Mouse (Mus musculus): ENCODE results near the gene Mxd1. TPM values are rescaled to one million over a fixed set of nuclear protein-coding genes. Genes with fewer than 3 reads are reported as not detected.

Mxd1 gene
- polyA plus RNA-seq, 1 experiment from 2014 or later, result 32.9 TPM

GRCm38 (mm10) chr6:86645551-86645950 is 23.4 kb downstream of the Mxd1 start:
- Histone ChIP-seq H3K4me1 (replicated peaks) (peaks cover 52% of the 10 kb centered on the region), H3K4me3 (replicated peaks) (no peak overlapping the region), H3K27me3 (no peaks in the 10 kb centered on the region), H3K4me2 (no peak overlapping the region), H3K36me3 (peaks cover 40% of the 10 kb centered on the region), H3K9me3 (replicated peaks) (no peaks in the 10 kb centered on the region), H3K27ac (0 out of 2 replicates have a peak overlapping the region, but pooled peaks have one; percentile 74), H3K9ac (peak overlapping the region; percentile 11; the same call in 1 of the 2 replicates)
- DNase-seq (no peak), ATAC-seq (ENCODE audit: low read depth) (no peak)
- 75% methylated on average over 4 of the region's 4 CpGs for WGBS (ENCODE audit: insufficient replicate concordance)

DNA sequence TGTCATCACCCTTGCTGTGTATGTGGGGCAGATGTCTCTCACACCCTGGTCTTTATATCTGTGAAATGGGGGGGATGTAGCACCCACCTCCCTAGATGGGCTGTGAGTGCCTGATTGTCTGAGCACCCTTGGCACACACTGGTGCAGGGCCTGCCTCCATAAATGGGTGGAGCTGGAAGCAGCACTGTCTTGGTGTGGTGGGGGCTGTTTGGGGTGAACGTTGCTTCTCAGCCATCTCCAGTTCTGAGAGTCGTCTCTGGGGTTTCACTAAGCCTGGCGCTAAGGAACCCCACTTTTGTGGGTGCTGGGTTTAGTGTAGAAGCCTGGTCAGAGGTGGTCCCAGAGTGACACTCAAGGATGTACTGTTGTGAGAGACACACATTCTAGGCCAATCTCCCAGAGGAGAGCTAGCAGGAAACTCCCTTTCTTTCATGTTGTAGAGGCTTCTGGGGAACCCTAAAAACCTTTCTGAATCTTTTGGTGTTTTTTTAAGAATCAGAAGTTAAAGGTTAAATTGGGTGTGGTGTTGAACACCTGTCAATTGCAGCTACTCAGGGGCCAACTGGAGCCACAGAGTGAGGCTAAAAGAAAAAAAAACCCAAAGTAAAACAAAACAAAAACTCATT is 24.1 kb downstream of the Mxd1 start:
- no peak for ATAC-seq (ENCODE audit: low read depth)
- peaks cover 34% of the 10 kb centered on the region for H3K36me3 ChIP-seq
- H3K4me3 ChIP-seq (replicated peaks), result no peak overlapping the region
- no peaks in the 10 kb centered on the region for H3K27me3 ChIP-seq
- H3K4me2 ChIP-seq, result no peak overlapping the region
- DNase-seq, result no peak
- peak overlapping the region; percentile 74 for H3K27ac ChIP-seq
- peak overlapping the region; percentile 11; the same call in 1 of the 2 replicates for H3K9ac ChIP-seq
- no peaks in the 10 kb centered on the region for H3K9me3 ChIP-seq (replicated peaks)
- 69% methylated on average over 3 of the region's 3 CpGs for WGBS (ENCODE audit: insufficient replicate concordance)
- H3K4me1 ChIP-seq (replicated peaks), result peaks cover 59% of the 10 kb centered on the region

DNA sequence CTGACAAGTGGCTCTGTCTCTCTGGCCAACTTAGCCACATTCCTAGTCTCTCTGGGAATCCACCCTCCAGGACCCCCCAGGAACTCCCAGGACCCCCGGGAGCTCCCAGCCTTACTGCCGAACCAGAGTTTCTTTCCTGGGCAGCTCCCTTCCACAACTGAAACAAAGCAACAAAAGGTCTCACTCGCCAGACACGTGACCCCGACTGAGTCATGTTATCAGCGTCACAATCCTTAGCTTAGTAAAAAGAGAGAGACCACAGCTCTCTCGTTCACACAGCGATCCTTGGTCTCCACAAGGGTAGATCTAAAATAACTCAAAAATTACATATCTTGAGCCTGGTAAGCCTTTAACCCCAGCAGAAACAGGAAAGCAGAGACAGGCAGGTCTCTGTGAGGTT is 27.2 kb downstream of the Mxd1 start:
- H3K36me3 ChIP-seq, result peaks cover 4% of the 10 kb centered on the region; the same call in 1 of the 2 replicates
- no peaks in the 10 kb centered on the region for H3K9me3 ChIP-seq (replicated peaks)
- H3K4me1 ChIP-seq (replicated peaks), result peaks cover 81% of the 10 kb centered on the region
- DNase-seq (no peak), ATAC-seq (ENCODE audit: low read depth) (no peak)
- no peaks in the 10 kb centered on the region for H3K27me3 ChIP-seq
- no peak overlapping the region for H3K4me3 ChIP-seq (replicated peaks)
- 32% methylated on average over 8 of the region's 8 CpGs for WGBS (ENCODE audit: insufficient replicate concordance)
- peak overlapping the region; percentile 80 for H3K9ac ChIP-seq
- H3K4me2 ChIP-seq, result 0 out of 2 replicates have a peak overlapping the region, but pooled peaks have one; percentile 65
- peak overlapping the region; percentile 99 for H3K27ac ChIP-seq

DNA sequence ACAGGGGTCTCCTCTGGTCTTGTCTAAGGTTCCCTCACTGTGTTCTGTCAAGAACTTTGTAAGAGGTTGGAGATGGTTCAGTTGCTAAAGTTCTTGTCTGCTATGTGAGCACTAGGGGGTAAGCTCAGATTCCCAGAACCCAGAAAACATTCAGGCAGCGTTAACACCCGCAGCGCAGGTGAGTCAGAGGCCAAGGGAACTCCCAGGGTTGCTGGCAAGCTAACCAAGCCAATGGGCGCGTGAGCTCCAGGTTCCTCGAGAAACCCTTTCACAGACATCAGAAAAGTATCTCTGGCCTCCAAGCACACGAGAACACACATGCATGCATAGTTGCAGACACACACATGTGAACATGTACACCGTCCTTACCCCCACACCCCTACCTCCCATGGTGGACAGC is 28.2 kb downstream of the Mxd1 start:
- peak overlapping the region; percentile 80 for H3K9ac ChIP-seq
- H3K4me3 ChIP-seq (replicated peaks), result peak overlapping the region; percentile 47
- peak overlapping the region; percentile 65 for H3K4me2 ChIP-seq
- H3K27me3 ChIP-seq, result no peaks in the 10 kb centered on the region
- WGBS (ENCODE audit: insufficient replicate concordance), result 92% methylated on average over 8 of the region's 8 CpGs
- no peak for DNase-seq
- no peak for ATAC-seq (ENCODE audit: low read depth)
- peak overlapping the region; percentile 99 for H3K27ac ChIP-seq
- no peaks in the 10 kb centered on the region for H3K9me3 ChIP-seq (replicated peaks)
- H3K4me1 ChIP-seq (replicated peaks), result peaks cover 81% of the 10 kb centered on the region
- H3K36me3 ChIP-seq, result no peaks in the 10 kb centered on the region

- WGBS (ENCODE audit: insufficient replicate concordance), result 32% methylated on average over 3 of the region's 3 CpGs
- DNase-seq (no peak), ATAC-seq (ENCODE audit: low read depth) (peak; percentile 6)
- H3K4me3 ChIP-seq (replicated peaks), result peak overlapping the region; percentile 47
- H3K36me3 ChIP-seq, result no peaks in the 10 kb centered on the region
- no peaks in the 10 kb centered on the region for H3K9me3 ChIP-seq (replicated peaks)
- H3K27ac ChIP-seq, result peak overlapping the region; percentile 99
- H3K9ac ChIP-seq, result peak overlapping the region; percentile 80
- H3K4me1 ChIP-seq (replicated peaks), result peaks cover 81% of the 10 kb centered on the region
- no peaks in the 10 kb centered on the region for H3K27me3 ChIP-seq
- peak overlapping the region; percentile 65 for H3K4me2 ChIP-seq
Observed at GRCm38 (mm10) chr6:86640161-86640560, 28.8 kb downstream of the Mxd1 start.

GRCm38 (mm10) chr6:86639180-86640160 is 29.5 kb downstream of the Mxd1 start:
- ATAC-seq (ENCODE audit: low read depth), result peak; percentile 91
- DNase-seq, result peak; percentile 87
- Histone ChIP-seq H3K27me3 (no peaks in the 10 kb centered on the region), H3K36me3 (no peaks in the 10 kb centered on the region), H3K4me2 (peak overlapping the region; percentile 65), H3K27ac (peak overlapping the region; percentile 99), H3K9ac (peak overlapping the region; percentile 80), H3K9me3 (replicated peaks) (no peaks in the 10 kb centered on the region), H3K4me1 (replicated peaks) (peaks cover 79% of the 10 kb centered on the region), H3K4me3 (replicated peaks) (peak overlapping the region; percentile 47)
- 33% methylated on average over 18 of the region's 18 CpGs for WGBS (ENCODE audit: insufficient replicate concordance)

DNA sequence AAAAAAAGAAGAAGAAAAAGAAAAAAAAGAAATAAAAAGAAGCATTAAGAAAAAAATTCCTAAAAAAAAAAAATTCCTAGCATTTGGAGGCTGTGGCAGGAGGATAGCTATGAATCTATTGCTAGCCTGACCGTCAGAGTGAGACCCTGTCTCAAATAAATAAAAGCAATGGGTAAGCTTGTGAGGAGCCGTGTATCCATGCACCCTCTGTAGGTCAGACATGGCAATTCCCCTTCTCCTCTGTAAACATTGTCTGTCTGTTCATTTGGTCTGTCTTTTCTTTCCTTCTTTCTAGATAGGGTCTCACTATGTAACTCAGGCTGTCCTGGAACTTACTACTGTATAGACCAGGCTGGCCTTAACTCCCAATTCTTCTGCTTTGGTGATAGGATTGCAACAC is 30.5 kb downstream of the Mxd1 start:
- Histone ChIP-seq H3K4me1 (replicated peaks) (peaks cover 79% of the 10 kb centered on the region), H3K27me3 (peaks cover 4% of the 10 kb centered on the region; the same call in 1 of the 2 replicates), H3K4me3 (replicated peaks) (no peak overlapping the region), H3K9ac (peak overlapping the region; percentile 57; the same call in 1 of the 2 replicates), H3K36me3 (no peaks in the 10 kb centered on the region), H3K9me3 (replicated peaks) (no peaks in the 10 kb centered on the region), H3K4me2 (peak overlapping the region; percentile 21; the same call in 1 of the 2 replicates), H3K27ac (peak overlapping the region; percentile 99)
- ATAC-seq (ENCODE audit: low read depth) (no peak), DNase-seq (no peak)
- WGBS (ENCODE audit: insufficient replicate concordance), result 50% methylated on average over 2 of the region's 2 CpGs

- Histone ChIP-seq H3K4me3 (replicated peaks) (no peak overlapping the region), H3K27ac (peak overlapping the region; percentile 98), H3K27me3 (peaks cover 6% of the 10 kb centered on the region; the same call in 1 of the 2 replicates), H3K9ac (peak overlapping the region; percentile 77), H3K4me1 (replicated peaks) (peaks cover 78% of the 10 kb centered on the region), H3K9me3 (replicated peaks) (no peaks in the 10 kb centered on the region), H3K4me2 (peak overlapping the region; percentile 61), H3K36me3 (no peaks in the 10 kb centered on the region)
- WGBS (ENCODE audit: insufficient replicate concordance), result 80% methylated on average over 2 of the region's 2 CpGs
- ATAC-seq (ENCODE audit: low read depth) (no peak), DNase-seq (no peak)
Observed at GRCm38 (mm10) chr6:86637860-86638259, 31.1 kb downstream of the Mxd1 start.

DNA sequence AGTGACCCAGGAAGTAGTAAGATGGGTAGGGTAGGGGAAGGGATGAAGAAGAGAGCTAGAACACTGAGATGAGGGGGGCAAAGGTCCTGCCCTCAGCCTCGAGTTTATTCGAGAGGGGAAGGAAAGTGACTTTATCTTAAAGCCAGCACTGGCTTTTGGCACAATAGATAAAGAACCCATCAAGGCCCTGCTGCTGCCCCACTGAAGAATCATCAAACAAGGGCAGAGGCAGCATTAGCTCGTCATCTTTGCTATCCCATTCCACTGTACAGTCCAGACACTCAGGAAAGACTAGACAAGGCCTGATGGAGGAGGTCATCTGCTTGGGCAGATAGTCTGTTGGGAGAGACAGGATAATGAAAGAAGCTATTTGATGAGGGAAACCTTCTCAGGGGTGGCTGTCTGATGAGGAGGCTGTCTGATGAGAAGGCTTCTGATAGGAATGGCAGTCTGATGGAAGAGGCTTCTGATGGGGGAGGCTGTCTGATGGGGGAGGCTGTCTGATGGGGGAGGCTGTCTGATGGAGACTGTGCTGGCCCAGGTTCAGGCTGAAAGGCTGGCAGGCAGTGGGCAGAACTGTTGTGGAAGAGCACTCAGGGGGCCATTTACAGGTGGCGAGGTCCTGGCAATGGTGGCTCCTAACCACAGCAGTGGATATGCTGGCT is 31.7 kb downstream of the Mxd1 start:
- peak; percentile 72 for ATAC-seq (ENCODE audit: low read depth)
- no peaks in the 10 kb centered on the region for H3K36me3 ChIP-seq
- no peaks in the 10 kb centered on the region for H3K9me3 ChIP-seq (replicated peaks)
- H3K9ac ChIP-seq, result peak overlapping the region; percentile 77
- no peak overlapping the region for H3K4me3 ChIP-seq (replicated peaks)
- WGBS (ENCODE audit: insufficient replicate concordance), result 23% methylated on average over 4 of the region's 4 CpGs
- H3K27ac ChIP-seq, result peak overlapping the region; percentile 98
- H3K27me3 ChIP-seq, result peaks cover 6% of the 10 kb centered on the region; the same call in 1 of the 2 replicates
- peaks cover 73% of the 10 kb centered on the region for H3K4me1 ChIP-seq (replicated peaks)
- peak overlapping the region; percentile 61 for H3K4me2 ChIP-seq
- peak; percentile 76 for DNase-seq

DNA sequence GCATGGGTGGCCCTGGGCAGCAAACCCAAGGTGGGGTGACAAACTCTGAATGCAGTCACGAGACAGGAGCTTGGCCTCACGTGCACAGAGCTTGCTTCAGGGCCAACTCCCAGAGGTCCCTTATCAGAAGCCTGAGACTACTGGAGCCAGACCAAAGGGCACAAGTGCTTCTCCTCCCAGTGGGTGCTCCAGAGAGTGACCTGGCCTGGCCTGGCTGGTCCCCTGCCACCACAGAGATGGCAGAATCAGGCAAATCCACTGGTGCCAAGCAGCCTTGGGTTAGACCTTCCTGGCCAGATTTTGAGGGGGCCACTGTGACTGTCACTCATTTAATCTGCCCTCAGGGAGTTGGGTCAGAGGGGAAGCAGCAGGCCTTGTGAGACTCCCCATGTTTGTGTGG is 32.5 kb downstream of the Mxd1 start:
- peak; percentile 69 for DNase-seq
- H3K4me1 ChIP-seq (replicated peaks), result peaks cover 72% of the 10 kb centered on the region

More for the DNA sequence above, 32.5 kb downstream of the Mxd1 start:
- Histone ChIP-seq H3K9ac (peak overlapping the region; percentile 77), H3K9me3 (replicated peaks) (no peaks in the 10 kb centered on the region), H3K4me2 (peak overlapping the region; percentile 61), H3K4me3 (replicated peaks) (peak overlapping the region; percentile 19; the same call in 1 of the 2 replicates), H3K27me3 (peaks cover 6% of the 10 kb centered on the region; the same call in 1 of the 2 replicates), H3K27ac (peak overlapping the region; percentile 98), H3K36me3 (no peaks in the 10 kb centered on the region)
- ATAC-seq (ENCODE audit: low read depth), result peak; percentile 67
- WGBS (ENCODE audit: insufficient replicate concordance), result 6% methylated on average over 2 of the region's 2 CpGs

Measured in liver, embryonic 13.5 days (tissue).